Mouse (Mus musculus) adrenal gland, postnatal 4 days (tissue): ENCODE results near the gene Setd2. TPM values are rescaled to one million over a fixed set of nuclear protein-coding genes. Genes with fewer than 3 reads are reported as not detected.
A peak's percentile ranks its signal among the peaks of the same experiment; 100 is the strongest.

ENCODE experiments used
- DNase-seq, 2 experiments: peaks; one replicate each; pipeline ENCODE4 v3.0.0; 2021 to 2022; ENCODE audit warnings: low spot score in 2 of 2, mixed read lengths in 2 of 2
- microRNA-seq: library from miRNA; unstranded; fragments of <30 nt; microRNA quantifications from one replicate; pipeline ENCODE4 v1.2.0, GENCODE M21; 2021
- total RNA-seq, 2 experiments: library from RNA; stranded (reverse); gene quantifications; 2 replicates each; pipeline ENCODE4 v1.2.3; 2021

Setd2 gene
- total RNA-seq, 2 experiments from 2014 or later, result 97.0 to 102 TPM

DNA sequence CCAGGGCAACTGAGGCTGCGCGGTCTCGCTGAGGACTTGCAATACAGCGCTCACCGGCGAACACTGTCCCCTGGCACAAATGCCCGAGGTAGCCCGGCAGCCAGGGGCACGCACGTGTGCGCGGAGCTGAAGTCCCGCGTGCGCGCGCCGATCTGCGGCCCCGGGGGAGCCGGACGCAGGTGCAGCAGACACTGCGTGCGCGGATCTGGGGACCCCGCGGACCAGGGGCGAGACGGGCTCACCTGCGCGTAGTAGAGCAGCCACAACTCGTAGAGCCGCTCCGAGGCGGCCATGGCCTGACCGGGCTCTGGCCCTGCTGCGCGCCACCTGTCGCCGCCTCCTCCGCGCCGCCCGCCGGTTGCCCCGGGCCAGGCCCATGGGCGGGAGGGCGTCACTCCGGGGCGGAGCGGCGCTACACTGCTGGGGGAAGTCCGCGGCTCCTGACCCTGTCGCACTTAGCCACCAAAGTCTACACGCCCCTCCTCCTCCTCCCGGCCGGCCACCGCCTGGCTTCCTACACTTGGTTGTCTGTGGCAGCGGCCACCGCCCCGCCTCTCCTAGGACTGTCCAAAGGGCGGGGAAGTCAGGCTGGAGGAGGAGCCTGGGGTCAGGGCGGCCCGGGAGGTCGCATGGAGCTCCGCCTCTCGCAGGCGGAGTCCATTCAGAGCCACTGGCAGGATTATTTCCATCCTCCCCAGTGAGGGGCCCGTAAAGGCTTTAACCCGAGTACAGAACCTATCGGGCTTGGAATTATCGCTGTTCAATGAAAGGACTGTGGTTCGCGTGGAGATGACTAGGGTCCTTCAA lies 121.5 kb downstream of the Setd2 start, which contains the start of gene Nbeal2:
TSS of gene Nbeal2 (minus strand) at position 507 of the 807 bp plus-strand sequence.
- DNase-seq, result peak; percentile 69 to 87

DNA sequence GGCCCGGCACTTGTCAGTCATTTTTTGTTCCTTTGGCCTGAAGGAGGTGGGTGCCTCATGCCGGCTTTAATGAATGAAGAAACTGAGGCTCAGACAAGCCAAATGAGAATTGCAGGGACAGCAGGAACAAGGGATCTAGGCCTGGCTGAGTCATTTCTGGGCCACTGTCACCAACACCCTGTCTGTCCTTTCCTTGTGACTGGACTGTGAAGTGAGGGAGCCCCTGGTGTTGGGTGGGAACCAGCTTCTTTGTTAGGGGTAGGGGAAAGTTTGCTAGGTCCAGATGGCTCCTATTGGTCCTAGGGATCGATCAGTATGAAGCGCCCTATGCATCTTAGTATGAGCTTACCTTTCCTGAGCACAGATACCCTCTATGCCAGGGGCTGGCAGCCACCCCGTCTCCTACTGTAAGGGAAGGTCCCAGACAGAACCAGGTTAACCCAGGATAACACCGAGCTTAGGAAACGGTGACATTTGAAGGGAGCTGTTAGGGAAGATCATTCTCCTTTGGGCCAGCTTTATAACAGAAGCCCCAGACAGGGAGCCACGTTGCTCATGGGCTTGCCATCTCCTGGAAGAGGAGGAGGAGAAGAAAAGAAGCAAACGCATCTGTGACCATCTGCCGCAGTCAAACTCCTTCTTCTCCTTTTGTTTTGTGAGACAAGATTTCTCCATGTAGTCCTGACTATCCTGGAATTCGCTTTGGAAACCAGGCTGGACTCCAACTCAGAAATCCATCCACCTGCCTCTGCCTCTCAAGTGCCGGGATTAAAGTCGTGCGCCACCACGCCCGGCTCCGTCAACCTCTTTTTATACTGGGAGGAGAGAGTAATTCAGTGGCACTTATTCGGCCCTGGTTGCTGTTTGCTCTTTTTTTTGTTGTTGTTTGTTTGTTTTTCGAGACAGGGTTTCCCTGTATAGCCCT lies 122.6 kb downstream of the Setd2 start:
- DNase-seq, result no peak

DNA sequence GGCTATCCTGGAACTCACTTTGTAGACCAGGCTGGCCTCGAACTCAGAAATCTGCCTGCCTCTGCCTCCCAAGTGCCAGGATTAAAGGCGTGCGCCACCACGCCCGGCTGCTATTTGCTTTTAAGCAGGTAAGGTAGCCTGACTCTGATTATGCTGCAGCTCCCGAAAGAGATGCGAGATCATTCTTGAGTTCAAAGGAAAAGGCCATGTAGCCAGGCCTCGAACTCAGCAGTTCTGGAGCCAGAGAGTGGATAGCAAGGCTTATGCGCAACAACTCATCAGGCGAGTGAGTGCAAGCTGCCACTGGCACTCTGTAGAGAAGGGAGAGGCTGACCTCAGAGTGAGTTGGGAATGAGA lies 123.2 kb downstream of the Setd2 start:
- no peak for DNase-seq

DNA sequence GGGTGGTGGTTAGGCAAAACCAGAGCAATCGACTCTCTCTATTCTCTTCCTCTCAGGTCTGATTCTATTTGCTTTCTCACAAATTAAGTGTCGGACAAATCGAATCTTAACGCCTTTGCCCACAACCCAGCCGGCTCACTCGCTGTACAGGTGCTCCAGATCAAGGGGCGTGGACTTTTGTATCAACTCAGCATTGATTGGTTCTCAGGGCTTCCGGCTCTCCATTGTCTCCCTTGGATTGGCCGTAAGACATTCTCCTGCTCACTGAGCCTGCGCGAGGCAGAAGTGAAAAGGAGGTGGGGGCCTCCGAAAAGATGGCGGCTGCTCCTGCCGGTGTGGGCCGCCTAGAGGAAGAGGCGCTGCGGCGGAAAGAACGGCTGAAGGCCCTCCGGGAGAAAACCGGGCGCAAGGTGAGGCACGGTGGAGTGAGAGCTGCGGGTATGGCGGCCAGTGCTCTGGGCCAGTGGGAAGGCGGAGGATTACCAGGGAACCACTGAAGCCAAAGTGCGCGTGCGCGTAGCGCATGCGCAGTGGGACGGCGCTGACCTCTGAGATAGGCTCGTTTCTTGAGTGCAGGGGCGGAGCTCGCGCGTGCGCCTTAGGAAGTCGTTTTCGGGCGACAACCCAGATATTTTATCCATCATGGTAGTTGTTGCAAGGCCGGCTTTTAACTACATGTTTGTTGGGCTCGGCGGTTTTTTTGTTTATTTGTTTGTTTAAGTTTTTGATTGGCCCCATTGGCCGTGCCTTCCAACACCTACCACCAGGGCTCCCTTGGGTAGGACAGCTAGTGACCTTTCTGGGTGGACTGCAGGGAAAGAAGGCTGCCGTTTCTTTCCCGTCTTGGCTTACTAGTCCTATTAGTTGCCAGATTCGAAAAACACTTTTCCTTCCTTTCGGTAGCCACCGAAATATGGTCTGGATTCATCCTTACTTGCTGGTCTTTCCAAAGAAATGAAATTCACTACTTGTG lies 124.1 kb downstream of the Setd2 start, which contains the start of gene Ccdc12:
TSS of gene Ccdc12 (plus strand) at position 255 of the 973 bp plus-strand sequence.
- DNase-seq, result peak; percentile 82 to 92

DNA sequence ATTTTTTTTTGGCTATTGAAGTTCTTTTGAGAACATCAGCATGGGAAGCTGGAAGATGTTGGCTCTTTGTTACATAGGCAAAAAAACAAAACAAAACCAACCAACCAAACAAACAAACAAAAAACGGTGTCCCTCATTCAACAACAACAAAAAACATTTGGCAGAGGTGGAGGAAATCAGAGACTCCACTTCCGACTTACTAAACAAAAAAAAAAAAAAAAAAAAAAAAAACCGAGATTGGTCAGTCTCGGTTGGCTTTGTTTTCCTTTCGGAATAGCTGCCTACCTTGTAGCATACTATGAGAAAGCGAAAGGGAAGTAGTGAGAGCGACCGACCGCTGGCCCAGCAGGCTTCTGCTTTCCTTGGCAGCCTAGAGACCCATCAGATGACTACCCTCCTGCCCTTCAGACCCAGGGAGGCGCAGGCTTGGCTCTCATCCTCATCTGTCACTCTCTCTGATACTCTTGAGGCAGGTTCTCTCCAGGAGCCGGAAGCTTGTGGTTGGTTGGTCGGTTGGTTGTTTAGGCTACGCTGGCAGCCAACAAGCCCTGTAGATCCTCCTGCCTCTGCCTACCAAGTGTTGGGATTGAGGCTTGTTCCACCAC lies 125.2 kb downstream of the Setd2 start:
- DNase-seq, result no peak

DNA sequence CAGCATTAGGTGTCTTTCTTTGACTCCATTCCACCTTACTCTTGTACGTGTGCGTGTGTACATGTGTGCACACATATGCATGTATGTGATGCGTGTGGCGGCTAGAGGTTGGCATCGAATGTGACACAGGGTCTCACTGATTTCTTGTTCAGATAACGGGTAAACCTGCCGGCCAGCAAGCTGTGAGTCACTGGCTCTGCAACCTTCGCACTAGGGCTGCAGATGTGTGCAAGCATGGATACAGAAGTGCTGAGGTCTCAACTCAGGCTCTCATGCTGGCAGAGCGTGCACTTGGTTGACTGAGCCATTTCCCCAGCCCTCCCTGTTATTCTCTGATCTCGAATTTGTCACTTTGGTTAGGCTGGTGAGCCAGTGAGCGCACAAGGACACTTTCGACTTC lies 127.1 kb downstream of the Setd2 start:
- DNase-seq, result no peak

DNA sequence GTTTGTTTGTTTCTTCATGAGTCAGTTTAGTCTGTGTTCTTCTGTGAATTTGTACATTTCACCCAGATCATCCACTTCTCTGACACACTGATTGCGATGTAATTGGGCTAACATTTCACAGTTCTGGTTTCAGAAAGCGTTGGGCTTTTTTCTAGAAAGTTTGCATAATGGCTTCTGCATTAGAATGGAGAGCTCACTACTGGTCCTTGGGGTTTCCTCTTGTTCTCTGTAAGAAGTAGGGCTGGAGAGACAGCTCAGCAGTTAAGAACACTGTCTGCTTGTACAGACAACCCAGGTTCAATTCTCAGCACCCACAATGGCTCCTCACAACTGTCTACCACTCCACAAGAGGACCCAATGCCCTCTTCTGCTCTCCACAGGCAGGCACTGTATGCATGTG lies 127.8 kb downstream of the Setd2 start:
- no peak for DNase-seq

DNA sequence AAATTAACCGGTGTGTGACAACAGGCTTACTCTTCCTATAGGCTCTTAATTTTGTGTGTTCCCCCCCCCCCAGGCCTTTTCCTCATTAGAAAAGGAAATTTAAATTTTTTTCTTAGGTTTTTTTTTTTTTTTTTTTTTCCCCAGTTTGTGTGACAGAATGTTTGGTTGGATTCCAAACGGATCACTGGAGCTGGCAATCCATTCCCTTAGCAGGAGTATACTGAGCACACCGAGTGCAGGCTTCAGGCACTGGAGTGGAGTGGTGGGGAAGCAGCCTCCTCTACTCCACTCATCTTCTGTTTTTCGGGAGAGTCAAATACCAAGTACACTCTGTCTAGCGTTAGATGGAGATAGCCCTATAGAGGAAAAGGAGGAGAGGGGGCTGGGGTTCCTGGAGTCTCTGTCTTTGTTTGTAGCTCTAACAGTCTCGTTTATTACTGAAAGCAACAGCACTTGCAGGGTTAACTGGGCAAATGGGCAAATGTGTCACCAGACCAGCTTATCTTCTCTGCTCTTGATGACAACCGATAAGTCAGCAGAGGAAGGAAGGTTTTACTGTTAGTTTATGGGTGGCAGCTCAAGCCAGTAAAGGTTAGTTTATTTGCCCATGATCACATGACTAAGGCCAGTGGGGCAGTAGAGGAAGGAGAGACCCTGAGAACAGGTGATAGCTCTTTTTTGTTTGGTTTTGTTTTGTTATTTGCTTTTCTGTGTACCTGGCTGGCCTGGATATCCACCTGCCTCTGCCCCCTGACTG lies 128.6 kb downstream of the Setd2 start:
- no peak for DNase-seq

DNA sequence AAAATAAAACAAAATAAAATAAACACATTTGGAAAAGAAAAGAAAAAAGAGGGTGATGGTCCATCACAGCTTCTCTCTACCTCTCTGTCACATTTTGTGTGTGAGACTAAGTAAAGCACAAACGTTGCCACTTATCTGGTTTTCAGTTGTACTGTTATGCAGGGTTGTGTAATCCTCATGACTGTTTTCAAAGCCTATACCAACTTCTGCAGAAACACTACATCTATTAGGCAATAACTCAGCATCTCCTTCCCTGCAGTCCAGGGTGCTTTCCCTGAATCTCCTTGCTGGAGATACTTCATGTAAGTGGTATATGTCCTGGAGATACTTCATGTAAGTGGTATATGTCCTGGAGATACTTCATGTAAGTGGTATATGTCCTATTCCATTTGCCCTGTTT lies 130.4 kb downstream of the Setd2 start:
- no peak for DNase-seq

DNA sequence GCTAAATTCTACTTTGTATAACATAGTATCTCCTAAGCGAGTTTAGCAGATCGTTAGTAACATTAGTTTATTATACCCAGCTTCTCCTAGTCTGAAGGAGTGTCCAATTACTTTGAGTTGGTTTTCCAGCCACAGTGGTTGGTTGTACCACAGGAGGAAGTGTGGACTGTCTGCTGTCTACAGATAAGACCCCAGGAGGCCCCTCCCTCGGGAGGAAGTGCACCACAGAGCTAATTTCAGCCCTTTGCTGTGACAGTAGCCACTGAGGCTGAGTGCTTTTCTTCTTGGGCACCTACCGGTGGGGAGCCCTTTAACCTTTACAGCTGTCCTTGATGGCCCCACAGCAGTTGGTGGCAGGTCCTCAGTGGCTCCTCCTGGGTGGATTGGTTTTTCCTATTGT lies 133.5 kb downstream of the Setd2 start:
- DNase-seq, result no peak

DNA sequence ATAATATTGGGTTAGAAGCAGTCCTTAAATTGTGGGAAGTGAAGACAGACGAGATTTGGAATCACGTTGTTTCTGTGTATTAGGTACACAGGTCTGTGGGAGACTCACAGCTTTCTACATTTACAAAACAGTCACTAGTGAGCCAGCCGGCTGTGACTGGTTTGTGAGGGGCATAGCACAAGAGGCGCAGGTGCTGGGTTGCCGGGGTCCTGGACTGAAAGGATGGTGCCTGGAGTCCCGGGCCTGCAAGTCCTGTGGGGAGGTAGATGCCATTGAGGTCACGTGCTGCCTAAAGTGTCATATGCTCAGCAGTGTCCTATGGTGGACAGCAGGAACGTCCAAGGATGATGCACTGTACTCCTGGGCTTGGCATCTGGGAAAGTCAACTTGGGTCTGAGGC lies 134.0 kb downstream of the Setd2 start:
- no peak for DNase-seq

DNA sequence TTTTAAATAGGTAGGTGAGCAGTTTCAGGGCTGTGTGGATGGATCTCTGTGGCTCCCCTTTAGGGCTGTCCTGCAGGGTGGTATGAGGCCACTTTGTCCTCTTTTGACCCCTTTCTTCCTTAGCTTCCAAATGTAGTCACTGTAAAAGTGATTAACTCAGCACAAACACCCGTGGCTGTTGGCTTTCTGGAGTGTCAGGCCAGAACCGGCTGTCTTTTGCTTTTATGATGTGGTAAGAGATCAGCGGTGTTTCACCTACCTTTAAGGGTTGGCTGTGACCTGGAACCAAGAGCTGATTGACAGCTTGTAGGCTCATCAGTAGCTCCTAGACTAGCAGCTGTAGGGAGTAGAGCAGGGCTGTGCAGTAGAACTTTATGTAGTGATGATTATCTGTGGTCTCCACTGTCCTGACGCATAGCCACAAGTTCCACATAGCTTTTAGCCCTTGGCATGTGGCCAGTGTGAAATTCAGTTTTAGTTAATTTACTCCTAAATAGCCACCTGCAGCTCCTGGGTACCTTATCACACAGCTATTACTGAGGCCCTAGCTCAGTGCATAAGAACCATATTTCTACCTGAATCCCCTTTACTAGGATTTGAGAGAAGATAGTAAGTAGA lies 134.9 kb downstream of the Setd2 start:
- DNase-seq, result no peak

Small RNA genes lying within 50 kb of the gene (microRNA-seq; reads per million reads assigned to microRNA genes)
- gene Mir8107, result not detected

Other genes with a start within 250 kb of the Setd2 start
- gene Elp6, start 227.4 kb upstream of the Setd2 start, total RNA-seq, result 10 to 100 TPM; 11.1 to 12.5 TPM
- gene Scap, start 199.3 kb upstream of the Setd2 start, total RNA-seq, result 100 to 1,000 TPM; 117 to 130 TPM
- 10 to 100 TPM; 55.4 to 64.8 TPM for gene Ptpn23, start 124.4 kb upstream of the Setd2 start, total RNA-seq
- 10 to 100 TPM; 24.9 to 79.3 TPM for gene Ngp, start 112.8 kb upstream of the Setd2 start, total RNA-seq
- gene Klhl18, start 55.9 kb upstream of the Setd2 start, total RNA-seq, result 10 to 100 TPM; 11.2 to 12.0 TPM
- gene Kif9, start 55.6 kb upstream of the Setd2 start, total RNA-seq, result under 1 TPM; 0.76 to 0.95 TPM
- gene Nradd, start 91.9 kb downstream of the Setd2 start, total RNA-seq, result 10 to 100 TPM; 16.0 to 17.9 TPM
- gene Nbeal2, start 121.6 kb downstream of the Setd2 start, total RNA-seq, result 10 to 100 TPM in 1 of 2 experiments, 1 to 10 TPM in 1; 8.9 to 11.8 TPM
- gene Ccdc12, start 123.9 kb downstream of the Setd2 start, total RNA-seq, result 10 to 100 TPM; 65.9 to 74.9 TPM
- gene Myl3, start 209.3 kb downstream of the Setd2 start, total RNA-seq, result 1 to 10 TPM; 2.9 to 9.8 TPM
- gene Pth1r, start 214.5 kb downstream of the Setd2 start, total RNA-seq, result 10 to 100 TPM; 18.0 to 37.9 TPM